Mouse (Mus musculus): ENCODE measurements around the gene Myl6b. TPM values are rescaled to one million over a fixed set of nuclear protein-coding genes. Genes with fewer than 3 reads are reported as not detected.
A peak's percentile ranks its signal among the peaks of the same experiment; 100 is the strongest.

Gene Myl6b
- polyA plus RNA-seq (2016; fragmentation: Nextera tagmentation; extraction: Ambion mirVana), result 1.8 and 2.9 TPM in 2 replicates

GRCm38 (mm10) chr10:128498590-128498989 is at the start of gene Myl6b:
Gene Myl6b (minus strand): TSS chr10:128498685.
- H3K9me3 ChIP-seq (replicated peaks), result no peaks in the 10 kb centered on the region
- H3K36me3 ChIP-seq, result no peaks in the 10 kb centered on the region
- H3K4me1 ChIP-seq, result peaks cover 41% of the 10 kb centered on the region
- peak; percentile 97 for DNase-seq (ENCODE audit: low spot score)
- under 1% methylated on average over 27 of the region's 27 CpGs for WGBS
- peak within 1 kb of the TSS; percentile 84 for H3K27ac ChIP-seq (replicated peaks)
- H3K27me3 ChIP-seq (ENCODE audit: low read depth, poor library complexity, severe bottlenecking), result peaks cover 14% of the 10 kb centered on the region
- peak within 1 kb of the TSS; percentile 67 for H3K4me3 ChIP-seq

GRCm38 (mm10) chr10:128547361-128548032 is 49.0 kb upstream of the Myl6b start, which contains the start of gene Zc3h10:
Gene Zc3h10 (minus strand): TSS chr10:128547774.
- Histone ChIP-seq H3K4me3 (peak within 1 kb of the TSS; percentile 84), H3K36me3 (peaks cover 36% of the 10 kb centered on the region), H3K27me3 (ENCODE audit: low read depth, poor library complexity, severe bottlenecking) (no peaks in the 10 kb centered on the region), H3K4me1 (peaks cover 32% of the 10 kb centered on the region), H3K9me3 (replicated peaks) (no peaks in the 10 kb centered on the region), H3K27ac (replicated peaks) (peak within 1 kb of the TSS; percentile 97)
- peak; percentile 95 for DNase-seq (ENCODE audit: low spot score)
- under 1% methylated on average over 49 of the region's 50 CpGs for WGBS

- WGBS, result 31% methylated on average over 7 of the region's 7 CpGs
- H3K9me3 ChIP-seq (replicated peaks), result no peaks in the 10 kb centered on the region
- DNase-seq (ENCODE audit: low spot score), result no peak
Measured at GRCm38 (mm10) chr10:128546787-128547186, 48.3 kb upstream of the Myl6b start.

GRCm38 (mm10) chr10:128546361-128546760 is 47.9 kb upstream of the Myl6b start:
- Histone ChIP-seq H3K36me3 (peaks cover 48% of the 10 kb centered on the region), H3K27ac (replicated peaks) (peak overlapping the region; percentile 97), H3K9me3 (replicated peaks) (no peaks in the 10 kb centered on the region), H3K4me3 (peak overlapping the region; percentile 84), H3K27me3 (ENCODE audit: low read depth, poor library complexity, severe bottlenecking) (no peaks in the 10 kb centered on the region), H3K4me1 (peaks cover 32% of the 10 kb centered on the region)
- WGBS, result 21% methylated on average over 4 of the region's 4 CpGs
- DNase-seq (ENCODE audit: low spot score), result no peak

More at GRCm38 (mm10) chr10:128546787-128547186, 48.3 kb upstream of the Myl6b start:
- peaks cover 32% of the 10 kb centered on the region for H3K4me1 ChIP-seq
- no peaks in the 10 kb centered on the region for H3K27me3 ChIP-seq (ENCODE audit: low read depth, poor library complexity, severe bottlenecking)
- H3K27ac ChIP-seq (replicated peaks), result peak overlapping the region; percentile 97
- H3K4me3 ChIP-seq, result peak overlapping the region; percentile 84
- H3K36me3 ChIP-seq, result peaks cover 44% of the 10 kb centered on the region

GRCm38 (mm10) chr10:128545570-128545898 is 47.0 kb upstream of the Myl6b start:
- no peaks in the 10 kb centered on the region for H3K9me3 ChIP-seq (replicated peaks)
- peaks cover 32% of the 10 kb centered on the region for H3K4me1 ChIP-seq
- H3K4me3 ChIP-seq, result no peak overlapping the region
- no peak overlapping the region for H3K27ac ChIP-seq (replicated peaks)
- 90% methylated on average over 3 of the region's 3 CpGs for WGBS
- H3K27me3 ChIP-seq (ENCODE audit: low read depth, poor library complexity, severe bottlenecking), result no peaks in the 10 kb centered on the region
- DNase-seq (ENCODE audit: low spot score), result no peak
- peaks cover 52% of the 10 kb centered on the region for H3K36me3 ChIP-seq

GRCm38 (mm10) chr10:128544674-128545569 is 46.4 kb upstream of the Myl6b start:
- peak overlapping the region; percentile 1; the same call in 1 of the 2 replicates for H3K4me3 ChIP-seq
- H3K27ac ChIP-seq (replicated peaks), result no peak overlapping the region
- DNase-seq (ENCODE audit: low spot score), result no peak
- H3K9me3 ChIP-seq (replicated peaks), result no peaks in the 10 kb centered on the region
- H3K27me3 ChIP-seq (ENCODE audit: low read depth, poor library complexity, severe bottlenecking), result no peaks in the 10 kb centered on the region
- 96% methylated on average over 37 of the region's 37 CpGs for WGBS
- H3K36me3 ChIP-seq, result peaks cover 52% of the 10 kb centered on the region
- peaks cover 32% of the 10 kb centered on the region for H3K4me1 ChIP-seq

GRCm38 (mm10) chr10:128544151-128544657 is 45.7 kb upstream of the Myl6b start:
- Histone ChIP-seq H3K27me3 (ENCODE audit: low read depth, poor library complexity, severe bottlenecking) (no peaks in the 10 kb centered on the region), H3K9me3 (replicated peaks) (no peaks in the 10 kb centered on the region), H3K4me1 (peaks cover 28% of the 10 kb centered on the region), H3K27ac (replicated peaks) (no peak overlapping the region), H3K4me3 (peak overlapping the region; percentile 1; the same call in 1 of the 2 replicates), H3K36me3 (peaks cover 52% of the 10 kb centered on the region)
- DNase-seq (ENCODE audit: low spot score), result no peak
- WGBS, result 96% methylated on average over 15 of the region's 15 CpGs

- H3K9me3 ChIP-seq (replicated peaks), result no peaks in the 10 kb centered on the region
- WGBS, result 85% methylated on average over 2 of the region's 2 CpGs
- no peak overlapping the region for H3K27ac ChIP-seq (replicated peaks)
- peaks cover 28% of the 10 kb centered on the region for H3K4me1 ChIP-seq
- no peak for DNase-seq (ENCODE audit: low spot score)
- peaks cover 52% of the 10 kb centered on the region for H3K36me3 ChIP-seq
- no peaks in the 10 kb centered on the region for H3K27me3 ChIP-seq (ENCODE audit: low read depth, poor library complexity, severe bottlenecking)
- no peak overlapping the region for H3K4me3 ChIP-seq
Measured at GRCm38 (mm10) chr10:128543100-128543499, 44.6 kb upstream of the Myl6b start.

- H3K9me3 ChIP-seq (replicated peaks), result no peaks in the 10 kb centered on the region
- no peak overlapping the region for H3K4me3 ChIP-seq
- no peak overlapping the region for H3K27ac ChIP-seq (replicated peaks)
- no peak for DNase-seq (ENCODE audit: low spot score)
- H3K36me3 ChIP-seq, result peaks cover 25% of the 10 kb centered on the region
- 86% methylated on average over 1 of the region's 1 CpGs for WGBS
- H3K27me3 ChIP-seq (ENCODE audit: low read depth, poor library complexity, severe bottlenecking), result no peaks in the 10 kb centered on the region
- peaks cover 9% of the 10 kb centered on the region for H3K4me1 ChIP-seq
Measured at GRCm38 (mm10) chr10:128538340-128538870, 39.9 kb upstream of the Myl6b start.

GRCm38 (mm10) chr10:128536266-128536940 is 37.9 kb upstream of the Myl6b start:
- peak; percentile 86 for DNase-seq (ENCODE audit: low spot score)
- WGBS, result 17% methylated on average over 18 of the region's 18 CpGs
- Histone ChIP-seq H3K9me3 (replicated peaks) (no peaks in the 10 kb centered on the region), H3K4me3 (peak overlapping the region; percentile 37), H3K36me3 (peaks cover 5% of the 10 kb centered on the region), H3K4me1 (peaks cover 5% of the 10 kb centered on the region), H3K27me3 (ENCODE audit: low read depth, poor library complexity, severe bottlenecking) (no peaks in the 10 kb centered on the region), H3K27ac (replicated peaks) (peak overlapping the region; percentile 3; the same call in 1 of the 2 replicates)

- 80% methylated on average over 4 of the region's 4 CpGs for WGBS
- Histone ChIP-seq H3K4me1 (peaks cover 5% of the 10 kb centered on the region), H3K4me3 (peak overlapping the region; percentile 37), H3K36me3 (no peaks in the 10 kb centered on the region), H3K27ac (replicated peaks) (peak overlapping the region; percentile 3; the same call in 1 of the 2 replicates), H3K9me3 (replicated peaks) (no peaks in the 10 kb centered on the region), H3K27me3 (ENCODE audit: low read depth, poor library complexity, severe bottlenecking) (no peaks in the 10 kb centered on the region)
- DNase-seq (ENCODE audit: low spot score), result no peak
Measured at GRCm38 (mm10) chr10:128535624-128536265, 37.3 kb upstream of the Myl6b start.
